Mouse (Mus musculus) adrenal gland, postnatal 14 days (tissue): ENCODE data around the gene Efr3b. TPM values are rescaled to one million over a fixed set of nuclear protein-coding genes. Genes with fewer than 3 reads are reported as not detected.

ENCODE experiments used
- total RNA-seq: library from RNA; stranded (reverse); gene quantifications from 2 replicates; pipeline ENCODE4 v1.2.3, GENCODE M21; 2021

Efr3b gene
- total RNA-seq, 1 experiment from 2014 or later: 7.0 TPM

Other genes starting within 250 kb of the Efr3b start
- 95.6 and 106 TPM in 2 replicates for gene Dnmt3a, start 232.9 kb downstream of the Efr3b start, total RNA-seq
- gene Pomc, start 84.0 kb downstream of the Efr3b start, total RNA-seq: 0.79 and 1.2 TPM in 2 replicates
- 4.9 and 6.0 TPM in 2 replicates for gene Dnajc27, start 43.7 kb upstream of the Efr3b start, total RNA-seq
- 28.4 and 36.3 TPM in 2 replicates for gene Adcy3, start 94.2 kb upstream of the Efr3b start, total RNA-seq
- 6.2 and 6.5 TPM in 2 replicates for gene Ptrhd1, start 195.1 kb upstream of the Efr3b start, total RNA-seq
- gene Cenpo, start 195.4 kb upstream of the Efr3b start, total RNA-seq: 10.0 and 11.6 TPM in 2 replicates